Mouse (Mus musculus): ENCODE results near the gene Tbc1d2b. TPM values are rescaled to one million over a fixed set of nuclear protein-coding genes. Genes with fewer than 3 reads are reported as not detected.

The Tbc1d2b gene
- polyA plus RNA-seq, 1 experiment from 2014 or later = 8.7 TPM

- Histone ChIP-seq H3K4me2 (no peak overlapping the region), H3K4me3 (ENCODE audit: low read depth, low read length) (no peak overlapping the region), H3K36me3 (ENCODE audit: control insufficient read depth, insufficient read depth, low read length) (peaks cover 5% of the 10 kb centered on the region; the same call in 1 of the 2 replicates), H3K27me3 (ENCODE audit: control insufficient read depth, insufficient read depth, low read length) (no peaks in the 10 kb centered on the region), H3K9me3 (ENCODE audit: control insufficient read depth, low read length) (no peaks in the 10 kb centered on the region), H3K4me1 (ENCODE audit: control insufficient read depth, insufficient read depth, low read length) (no peaks in the 10 kb centered on the region), H3K27ac (ENCODE audit: low read depth, low read length) (no peak overlapping the region), H3K9ac (ENCODE audit: low read length) (no peak overlapping the region)
- WGBS = 84% methylated on average over 10 of the region's 10 CpGs
- peak; percentile 68 for DNase-seq (ENCODE audit: low spot score, missing footprints)
- no peak; the same call in 1 of the 2 replicates for ATAC-seq (ENCODE audit: low FRiP score)
Observed at GRCm38 (mm10) chr9:90198531-90199449, 71.8 kb downstream of the Tbc1d2b start.

GRCm38 (mm10) chr9:90197866-90198383 lies 72.7 kb downstream of the Tbc1d2b start:
- DNase-seq (ENCODE audit: low spot score, missing footprints) (peak; percentile 67), ATAC-seq (ENCODE audit: low FRiP score) (no peak)
- H3K9ac ChIP-seq (ENCODE audit: low read length) = no peak overlapping the region
- no peaks in the 10 kb centered on the region for H3K4me1 ChIP-seq (ENCODE audit: control insufficient read depth, insufficient read depth, low read length)
- no peak overlapping the region for H3K4me2 ChIP-seq
- no peaks in the 10 kb centered on the region for H3K27me3 ChIP-seq (ENCODE audit: control insufficient read depth, insufficient read depth, low read length)
- H3K36me3 ChIP-seq (ENCODE audit: control insufficient read depth, insufficient read depth, low read length) = peaks cover 9% of the 10 kb centered on the region
- no peak overlapping the region for H3K4me3 ChIP-seq (ENCODE audit: low read depth, low read length)
- H3K27ac ChIP-seq (ENCODE audit: low read depth, low read length) = no peak overlapping the region
- no peaks in the 10 kb centered on the region for H3K9me3 ChIP-seq (ENCODE audit: control insufficient read depth, low read length)
- WGBS = 91% methylated on average over 7 of the region's 7 CpGs

- ATAC-seq (ENCODE audit: low FRiP score) = no peak
- peaks cover 9% of the 10 kb centered on the region for H3K36me3 ChIP-seq (ENCODE audit: control insufficient read depth, insufficient read depth, low read length)
- WGBS = 87% methylated on average over 7 of the region's 7 CpGs
Observed at GRCm38 (mm10) chr9:90197116-90197665, 73.4 kb downstream of the Tbc1d2b start.

GRCm38 (mm10) chr9:90196262-90196661 lies 74.3 kb downstream of the Tbc1d2b start:
- Histone ChIP-seq H3K36me3 (ENCODE audit: control insufficient read depth, insufficient read depth, low read length) (peaks cover 9% of the 10 kb centered on the region), H3K4me3 (ENCODE audit: low read depth, low read length) (no peak overlapping the region), H3K9me3 (ENCODE audit: control insufficient read depth, low read length) (no peaks in the 10 kb centered on the region), H3K27ac (ENCODE audit: low read depth, low read length) (no peak overlapping the region), H3K4me2 (no peak overlapping the region), H3K9ac (ENCODE audit: low read length) (no peak overlapping the region), H3K27me3 (ENCODE audit: control insufficient read depth, insufficient read depth, low read length) (no peaks in the 10 kb centered on the region), H3K4me1 (ENCODE audit: control insufficient read depth, insufficient read depth, low read length) (no peaks in the 10 kb centered on the region)
- no peak for ATAC-seq (ENCODE audit: low FRiP score)
- peak; percentile 4 for DNase-seq (ENCODE audit: low spot score, missing footprints)
- WGBS = 89% methylated on average over 7 of the region's 7 CpGs

More at GRCm38 (mm10) chr9:90197116-90197665, 73.4 kb downstream of the Tbc1d2b start:
- no peak overlapping the region for H3K4me3 ChIP-seq (ENCODE audit: low read depth, low read length)
- H3K4me2 ChIP-seq = no peak overlapping the region
- H3K27me3 ChIP-seq (ENCODE audit: control insufficient read depth, insufficient read depth, low read length) = no peaks in the 10 kb centered on the region
- peak; percentile 47 for DNase-seq (ENCODE audit: low spot score, missing footprints)
- no peaks in the 10 kb centered on the region for H3K4me1 ChIP-seq (ENCODE audit: control insufficient read depth, insufficient read depth, low read length)
- H3K27ac ChIP-seq (ENCODE audit: low read depth, low read length) = no peak overlapping the region
- H3K9me3 ChIP-seq (ENCODE audit: control insufficient read depth, low read length) = no peaks in the 10 kb centered on the region
- no peak overlapping the region for H3K9ac ChIP-seq (ENCODE audit: low read length)

- no peaks in the 10 kb centered on the region for H3K9me3 ChIP-seq (ENCODE audit: control insufficient read depth, low read length)
- WGBS = 78% methylated on average over 10 of the region's 10 CpGs
- no peak overlapping the region for H3K27ac ChIP-seq (ENCODE audit: low read depth, low read length)
- no peaks in the 10 kb centered on the region for H3K4me1 ChIP-seq (ENCODE audit: control insufficient read depth, insufficient read depth, low read length)
- ATAC-seq (ENCODE audit: low FRiP score) = no peak; the same call in 1 of the 2 replicates
- H3K27me3 ChIP-seq (ENCODE audit: control insufficient read depth, insufficient read depth, low read length) = no peaks in the 10 kb centered on the region
- H3K4me3 ChIP-seq (ENCODE audit: low read depth, low read length) = no peak overlapping the region
- no peak overlapping the region for H3K9ac ChIP-seq (ENCODE audit: low read length)
- DNase-seq (ENCODE audit: low spot score, missing footprints) = peak; percentile 1
- H3K4me2 ChIP-seq = no peak overlapping the region
- peaks cover 4% of the 10 kb centered on the region for H3K36me3 ChIP-seq (ENCODE audit: control insufficient read depth, insufficient read depth, low read length)
Observed at GRCm38 (mm10) chr9:90195000-90195399, 75.6 kb downstream of the Tbc1d2b start.

GRCm38 (mm10) chr9:90189391-90189790 lies 81.2 kb downstream of the Tbc1d2b start:
- no peaks in the 10 kb centered on the region for H3K27me3 ChIP-seq (ENCODE audit: control insufficient read depth, insufficient read depth, low read length)

GRCm38 (mm10) chr9:90188893-90189292 lies 81.7 kb downstream of the Tbc1d2b start:
- H3K4me1 ChIP-seq (ENCODE audit: control insufficient read depth, insufficient read depth, low read length) = no peaks in the 10 kb centered on the region
- H3K4me3 ChIP-seq (ENCODE audit: low read depth, low read length) = no peak overlapping the region
- WGBS = 95% methylated on average over 4 of the region's 4 CpGs
- peak; percentile 12 for DNase-seq (ENCODE audit: low spot score, missing footprints)
- no peak overlapping the region for H3K9ac ChIP-seq (ENCODE audit: low read length)
- H3K27ac ChIP-seq (ENCODE audit: low read depth, low read length) = no peak overlapping the region
- no peaks in the 10 kb centered on the region for H3K9me3 ChIP-seq (ENCODE audit: control insufficient read depth, low read length)
- no peaks in the 10 kb centered on the region for H3K27me3 ChIP-seq (ENCODE audit: control insufficient read depth, insufficient read depth, low read length)
- no peak overlapping the region for H3K4me2 ChIP-seq
- ATAC-seq (ENCODE audit: low FRiP score) = no peak
- H3K36me3 ChIP-seq (ENCODE audit: control insufficient read depth, insufficient read depth, low read length) = peaks cover 12% of the 10 kb centered on the region

More at GRCm38 (mm10) chr9:90189391-90189790, 81.2 kb downstream of the Tbc1d2b start:
- DNase-seq (ENCODE audit: low spot score, missing footprints) = peak; percentile 2
- Histone ChIP-seq H3K4me2 (no peak overlapping the region), H3K36me3 (ENCODE audit: control insufficient read depth, insufficient read depth, low read length) (peaks cover 12% of the 10 kb centered on the region), H3K4me1 (ENCODE audit: control insufficient read depth, insufficient read depth, low read length) (no peaks in the 10 kb centered on the region), H3K9me3 (ENCODE audit: control insufficient read depth, low read length) (no peaks in the 10 kb centered on the region), H3K4me3 (ENCODE audit: low read depth, low read length) (no peak overlapping the region), H3K27ac (ENCODE audit: low read depth, low read length) (no peak overlapping the region), H3K9ac (ENCODE audit: low read length) (no peak overlapping the region)
- 86% methylated on average over 5 of the region's 5 CpGs for WGBS
- ATAC-seq (ENCODE audit: low FRiP score) = no peak

GRCm38 (mm10) chr9:90185356-90185910 lies 85.2 kb downstream of the Tbc1d2b start:
- Histone ChIP-seq H3K27me3 (ENCODE audit: control insufficient read depth, insufficient read depth, low read length) (no peaks in the 10 kb centered on the region), H3K4me3 (ENCODE audit: low read depth, low read length) (no peak overlapping the region), H3K4me2 (no peak overlapping the region), H3K36me3 (ENCODE audit: control insufficient read depth, insufficient read depth, low read length) (peaks cover 14% of the 10 kb centered on the region), H3K9ac (ENCODE audit: low read length) (no peak overlapping the region), H3K27ac (ENCODE audit: low read depth, low read length) (no peak overlapping the region), H3K4me1 (ENCODE audit: control insufficient read depth, insufficient read depth, low read length) (no peaks in the 10 kb centered on the region), H3K9me3 (ENCODE audit: control insufficient read depth, low read length) (no peaks in the 10 kb centered on the region)
- DNase-seq (ENCODE audit: low spot score, missing footprints) = peak; percentile 10
- ATAC-seq (ENCODE audit: low FRiP score) = no peak
- WGBS = 87% methylated on average over 8 of the region's 8 CpGs

- Histone ChIP-seq H3K36me3 (ENCODE audit: control insufficient read depth, insufficient read depth, low read length) (peaks cover 10% of the 10 kb centered on the region), H3K27me3 (ENCODE audit: control insufficient read depth, insufficient read depth, low read length) (no peaks in the 10 kb centered on the region), H3K4me2 (no peak overlapping the region), H3K4me3 (ENCODE audit: low read depth, low read length) (no peak overlapping the region), H3K9me3 (ENCODE audit: control insufficient read depth, low read length) (no peaks in the 10 kb centered on the region), H3K4me1 (ENCODE audit: control insufficient read depth, insufficient read depth, low read length) (no peaks in the 10 kb centered on the region), H3K9ac (ENCODE audit: low read length) (no peak overlapping the region), H3K27ac (ENCODE audit: low read depth, low read length) (no peak overlapping the region)
- DNase-seq (ENCODE audit: low spot score, missing footprints) (peak; percentile 69), ATAC-seq (ENCODE audit: low FRiP score) (no peak)
- 86% methylated on average over 8 of the region's 8 CpGs for WGBS
Observed at GRCm38 (mm10) chr9:90184116-90184515, 86.5 kb downstream of the Tbc1d2b start.
